Mouse (Mus musculus) olfactory bulb, adult 2 months (tissue): ENCODE measurements at regions not wholly inside any gene's neighbourhood (a gene's known extent, or its start where the extent isn't known, plus 50 kb on each side); places are given as distances from the start of the nearest gene placed in this dataset.

Source experiments
- CTCF ChIP-seq: fragments of 200-500 bp; IDR thresholded peaks from 2 replicates; pipeline ENCODE4 v1.5.1; 2012; ENCODE audit warnings: low read depth, mild to moderate bottlenecking, low read length, moderate library complexity; ENCODE audit not compliant: insufficient read depth
- POLR2A ChIP-seq: fragments of 200-500 bp; IDR thresholded peaks from 2 replicates; pipeline ENCODE4 v1.6.1; 2012; ENCODE audit warnings: mild to moderate bottlenecking, low read depth, low read length, moderate library complexity; ENCODE audit not compliant: insufficient read depth

DNA sequence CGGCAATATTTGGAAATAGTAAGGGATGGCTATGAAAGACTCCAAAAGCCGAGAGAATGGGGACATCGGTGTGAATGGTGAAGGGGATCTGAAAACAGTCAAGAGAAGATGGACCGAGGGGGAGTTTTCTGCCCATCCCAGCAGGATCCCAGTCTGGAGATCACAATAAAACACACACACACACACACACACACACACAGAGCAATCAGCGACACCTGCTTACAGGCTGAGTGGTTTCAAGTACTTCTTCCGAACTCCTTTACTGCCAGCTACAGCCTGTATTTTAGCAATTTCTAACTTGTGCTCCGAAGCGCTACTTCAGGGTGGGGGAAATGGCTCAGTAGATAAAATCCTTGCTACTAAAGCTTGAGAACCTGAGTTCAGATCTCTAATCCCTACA lies 205.8 kb downstream of the Bcl2l11 start:
- TF ChIP-seq POLR2A (no peak), CTCF (no peak)
